Mouse (Mus musculus) embryonic facial prominence, embryonic 12.5 days (tissue): ENCODE measurements at regions not wholly inside any gene's neighbourhood (a gene's known extent, or its start where the extent isn't known, plus 50 kb on each side); places are given as distances from the start of the nearest gene placed in this dataset.
A peak's percentile ranks its signal among the peaks of the same experiment; 100 is the strongest.
"Not testable (repeated sequence)": the region's sequence is repeated elsewhere in the genome, so short reads cannot be mapped to it uniquely, and the experiment has no call there.

Experiments used
- ATAC-seq: fragments of 200-750 bp; cut with Nextera tagmentation; 2 replicates; pipeline ENCODE4 v1.8.0; 2017; ENCODE audit not compliant: insufficient number of reproducible peaks, insufficient read depth, low FRiP score, low TSS enrichment
- H3K27ac ChIP-seq: fragments of 300-500 bp; sonication (generic); 2 replicates; pipeline ENCODE4 v1.5.1; 2016; ENCODE audit warnings: mild to moderate bottlenecking
- H3K27me3 ChIP-seq: fragments of 300-500 bp; sonication (generic); 2 replicates; pipeline ENCODE4 v1.6.1; 2016; ENCODE audit warnings: mild to moderate bottlenecking, moderate library complexity
- H3K36me3 ChIP-seq: fragments of 300-500 bp; sonication (generic); 2 replicates; pipeline ENCODE4 v1.6.1; 2016; ENCODE audit warnings: mild to moderate bottlenecking
- H3K4me1 ChIP-seq: fragments of 300-500 bp; sonication (generic); 2 replicates; pipeline ENCODE4 v1.6.1; 2016
- H3K4me2 ChIP-seq: fragments of 300-500 bp; sonication (generic); replicated peaks from 2 replicates; pipeline ENCODE4 v1.6.1; 2016; ENCODE audit warnings: mild to moderate bottlenecking, moderate library complexity
- H3K4me3 ChIP-seq: fragments of 300-500 bp; sonication (generic); 2 replicates; pipeline ENCODE4 v1.5.1; 2016; ENCODE audit warnings: mild to moderate bottlenecking
- H3K9ac ChIP-seq: fragments of 300-500 bp; sonication (generic); 2 replicates; pipeline ENCODE4 v1.6.1; 2016; ENCODE audit warnings: mild to moderate bottlenecking, moderate library complexity
- H3K9me3 ChIP-seq: fragments of 300-500 bp; sonication (generic); 2 replicates; pipeline ENCODE4 v1.6.1; 2016; ENCODE audit warnings: mild to moderate bottlenecking, moderate library complexity
- WGBS: fragments of 180-500 bp; shearing (Covaris S2); methylation state at CpG from one replicate; pipeline ENCODE4 v1.1.7; 2016; 5-methylcytosine and 5-hydroxymethylcytosine counted together

DNA sequence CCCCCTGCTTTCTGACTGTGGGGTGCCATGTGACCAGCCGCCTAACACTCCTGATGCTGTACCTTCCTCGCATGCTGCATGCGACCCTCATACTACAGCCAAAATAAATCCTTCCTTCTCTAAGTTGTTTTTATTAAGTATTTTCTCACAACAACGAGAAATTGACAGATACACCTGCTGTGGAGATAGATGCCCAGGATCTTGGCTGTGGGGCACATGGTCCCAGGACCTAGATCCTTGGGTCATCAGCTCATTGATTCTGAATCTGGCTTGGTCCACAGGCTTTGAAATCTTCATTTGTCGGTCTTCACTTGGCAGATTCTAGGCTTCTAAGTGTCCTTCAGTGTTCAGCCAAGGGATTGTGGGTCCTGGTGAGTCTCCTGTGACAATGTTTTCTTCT is 100.4 kb upstream of the Gm5148 start:
- H3K9me3 ChIP-seq, result no peaks in the 10 kb centered on the region
- no peak overlapping the region for H3K9ac ChIP-seq
- no peak overlapping the region for H3K4me2 ChIP-seq
- H3K4me1 ChIP-seq, result no peaks in the 10 kb centered on the region
- ATAC-seq, result no peak
- no peak overlapping the region for H3K27ac ChIP-seq
- no peaks in the 10 kb centered on the region for H3K36me3 ChIP-seq
- no peak overlapping the region for H3K4me3 ChIP-seq
- H3K27me3 ChIP-seq, result no peaks in the 10 kb centered on the region
- WGBS, result 90% methylated on average over 5 of the region's 5 CpGs

GRCm38 (mm10) chr3:37819503-37819902 is 95.2 kb upstream of the Gm5148 start:
- ATAC-seq, result no peak
- no peaks in the 10 kb centered on the region for H3K9me3 ChIP-seq
- H3K9ac ChIP-seq, result no peak overlapping the region
- H3K4me1 ChIP-seq, result no peaks in the 10 kb centered on the region
- no peak overlapping the region for H3K4me3 ChIP-seq
- no peak overlapping the region for H3K4me2 ChIP-seq
- H3K27ac ChIP-seq, result no peak overlapping the region
- no peaks in the 10 kb centered on the region for H3K36me3 ChIP-seq
- WGBS, result 84% methylated on average over 3 of the region's 3 CpGs
- no peaks in the 10 kb centered on the region for H3K27me3 ChIP-seq

- Histone ChIP-seq H3K4me2 (no peak overlapping the region), H3K27ac (no peak overlapping the region), H3K9ac (no peak overlapping the region), H3K4me3 (no peak overlapping the region), H3K4me1 (no peaks in the 10 kb centered on the region), H3K36me3 (no peaks in the 10 kb centered on the region), H3K9me3 (no peaks in the 10 kb centered on the region), H3K27me3 (no peaks in the 10 kb centered on the region)
- ATAC-seq, result no peak
- 70% methylated on average over 3 of the region's 3 CpGs for WGBS
Observed at GRCm38 (mm10) chr3:37817434-37817805, 93.1 kb upstream of the Gm5148 start.

- ATAC-seq, result no peak
- H3K9ac ChIP-seq, result no peak overlapping the region
Observed at GRCm38 (mm10) chr3:37816781-37817433, 92.6 kb upstream of the Gm5148 start.

GRCm38 (mm10) chr3:37815771-37816170 is 91.5 kb upstream of the Gm5148 start:
- no peaks in the 10 kb centered on the region for H3K27me3 ChIP-seq
- ATAC-seq, result no peak
- 87% methylated on average over 6 of the region's 6 CpGs for WGBS
- no peak overlapping the region for H3K27ac ChIP-seq
- H3K4me1 ChIP-seq, result no peaks in the 10 kb centered on the region
- no peaks in the 10 kb centered on the region for H3K9me3 ChIP-seq
- H3K4me2 ChIP-seq, result no peak overlapping the region
- H3K9ac ChIP-seq, result no peak overlapping the region
- H3K36me3 ChIP-seq, result no peaks in the 10 kb centered on the region
- H3K4me3 ChIP-seq, result no peak overlapping the region

More at GRCm38 (mm10) chr3:37816781-37817433, 92.6 kb upstream of the Gm5148 start:
- no peak overlapping the region for H3K4me3 ChIP-seq
- no peaks in the 10 kb centered on the region for H3K36me3 ChIP-seq
- no peaks in the 10 kb centered on the region for H3K4me1 ChIP-seq
- no peak overlapping the region for H3K4me2 ChIP-seq
- WGBS, result 61% methylated on average over 6 of the region's 6 CpGs
- H3K9me3 ChIP-seq, result no peaks in the 10 kb centered on the region
- H3K27me3 ChIP-seq, result no peaks in the 10 kb centered on the region
- no peak overlapping the region for H3K27ac ChIP-seq

GRCm38 (mm10) chr3:37812936-37813335 is 88.6 kb upstream of the Gm5148 start:
- H3K27ac ChIP-seq, result no peak overlapping the region
- no peak for ATAC-seq
- H3K4me3 ChIP-seq, result no peak overlapping the region
- no peaks in the 10 kb centered on the region for H3K4me1 ChIP-seq
- H3K4me2 ChIP-seq, result no peak overlapping the region
- no peak overlapping the region for H3K9ac ChIP-seq
- 80% methylated on average over 3 of the region's 3 CpGs for WGBS
- no peaks in the 10 kb centered on the region for H3K27me3 ChIP-seq
- H3K9me3 ChIP-seq, result no peaks in the 10 kb centered on the region
- H3K36me3 ChIP-seq, result no peaks in the 10 kb centered on the region

DNA sequence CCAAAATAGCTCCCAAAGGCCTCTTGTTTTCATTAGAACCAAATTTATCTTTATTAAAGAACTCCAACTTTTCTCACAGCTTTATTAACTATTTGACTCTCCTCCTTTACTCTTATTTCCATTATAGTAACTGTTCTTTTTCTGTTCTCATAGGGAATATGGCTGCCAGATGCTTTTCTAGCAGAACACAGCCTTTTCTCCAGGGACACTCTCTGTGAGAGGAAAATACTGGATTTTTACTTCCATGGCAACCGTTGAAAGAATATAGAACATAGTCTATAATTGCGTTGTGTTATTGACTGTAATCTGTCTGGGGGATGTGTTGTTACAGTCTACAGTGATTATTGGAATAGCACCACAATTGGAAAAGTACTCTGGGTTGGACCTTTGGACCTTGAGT is 87.1 kb upstream of the Gm5148 start:
- H3K4me2 ChIP-seq, result no peak overlapping the region
- WGBS, result 77% methylated on average over 2 of the region's 2 CpGs
- H3K9me3 ChIP-seq, result no peaks in the 10 kb centered on the region

DNA sequence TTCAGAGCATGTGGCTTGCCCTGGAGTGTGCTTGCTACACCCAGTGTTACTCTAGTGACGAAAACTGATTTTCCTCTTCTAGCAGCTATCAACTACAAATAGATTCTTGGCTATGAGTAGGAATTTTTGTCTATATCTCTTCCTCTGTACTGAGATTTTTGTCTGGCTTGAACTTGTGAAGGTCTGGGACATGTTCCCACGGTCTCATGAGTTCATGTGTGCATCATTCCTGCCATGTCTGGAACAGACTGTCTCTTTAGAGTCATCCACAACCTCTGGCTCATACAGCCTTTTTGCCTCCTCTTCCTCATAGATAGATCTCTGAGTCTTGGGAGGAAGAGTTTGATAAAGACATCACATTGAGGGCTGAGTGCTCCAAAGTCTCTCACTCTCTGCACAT is 86.5 kb upstream of the Gm5148 start:
- H3K36me3 ChIP-seq, result no peaks in the 10 kb centered on the region
- H3K27ac ChIP-seq, result no peak overlapping the region
- H3K27me3 ChIP-seq, result no peaks in the 10 kb centered on the region
- peaks cover 1% of the 10 kb centered on the region; the same call in 1 of the 2 replicates for H3K4me1 ChIP-seq
- 86% methylated on average over 2 of the region's 2 CpGs for WGBS
- H3K9ac ChIP-seq, result no peak overlapping the region
- ATAC-seq, result no peak
- H3K4me3 ChIP-seq, result no peak overlapping the region
- no peak overlapping the region for H3K4me2 ChIP-seq
- no peaks in the 10 kb centered on the region for H3K9me3 ChIP-seq

More for the DNA sequence above, 87.1 kb upstream of the Gm5148 start:
- Histone ChIP-seq H3K27me3 (no peaks in the 10 kb centered on the region), H3K27ac (no peak overlapping the region), H3K9ac (no peak overlapping the region), H3K4me3 (no peak overlapping the region), H3K4me1 (no peaks in the 10 kb centered on the region), H3K36me3 (no peaks in the 10 kb centered on the region)
- ATAC-seq, result no peak

DNA sequence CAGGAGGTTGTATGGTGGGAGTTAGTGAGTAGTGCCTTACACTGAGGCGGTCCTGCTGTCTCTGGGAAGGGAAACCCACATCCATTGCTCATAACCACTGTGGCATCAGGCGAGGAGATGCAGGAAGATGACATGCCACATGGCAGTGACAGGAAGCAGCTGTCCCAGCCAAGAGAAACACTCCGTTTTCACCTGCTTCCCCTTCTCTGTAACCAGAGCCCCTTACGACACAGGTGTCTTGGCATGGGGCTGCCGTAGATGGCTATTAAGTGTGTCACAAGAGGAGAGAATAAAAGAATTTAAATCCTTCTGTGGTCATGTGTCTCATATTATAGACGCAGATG is 81.5 kb upstream of the Gm5148 start:
- no peaks in the 10 kb centered on the region for H3K27me3 ChIP-seq
- no peaks in the 10 kb centered on the region for H3K9me3 ChIP-seq
- no peak overlapping the region for H3K4me2 ChIP-seq
- H3K9ac ChIP-seq, result no peak overlapping the region
- no peak overlapping the region for H3K4me3 ChIP-seq
- ATAC-seq, result peak; percentile 52; the same call in 1 of the 2 replicates
- WGBS, result 40% methylated on average over 6 of the region's 6 CpGs
- H3K4me1 ChIP-seq, result peaks cover 5% of the 10 kb centered on the region; the same call in 1 of the 2 replicates
- H3K27ac ChIP-seq, result no peak overlapping the region
- no peaks in the 10 kb centered on the region for H3K36me3 ChIP-seq

GRCm38 (mm10) chr3:37804941-37805804 is 80.9 kb upstream of the Gm5148 start:
- Histone ChIP-seq H3K9me3 (no peaks in the 10 kb centered on the region), H3K36me3 (no peaks in the 10 kb centered on the region), H3K27ac (no peak overlapping the region), H3K27me3 (no peaks in the 10 kb centered on the region), H3K4me3 (no peak overlapping the region), H3K9ac (no peak overlapping the region), H3K4me1 (peaks cover 5% of the 10 kb centered on the region; the same call in 1 of the 2 replicates), H3K4me2 (no peak overlapping the region)
- ATAC-seq, result no peak
- 73% methylated on average over 9 of the region's 9 CpGs for WGBS

- peaks cover 5% of the 10 kb centered on the region; the same call in 1 of the 2 replicates for H3K4me1 ChIP-seq
- no peak overlapping the region for H3K9ac ChIP-seq
- no peak overlapping the region for H3K4me2 ChIP-seq
- no peak overlapping the region for H3K27ac ChIP-seq
- H3K27me3 ChIP-seq, result no peaks in the 10 kb centered on the region
- no peak overlapping the region for H3K4me3 ChIP-seq
- no peaks in the 10 kb centered on the region for H3K36me3 ChIP-seq
- ATAC-seq, result no peak
- WGBS, result 67% methylated on average over 5 of the region's 5 CpGs
- no peaks in the 10 kb centered on the region for H3K9me3 ChIP-seq
Observed at GRCm38 (mm10) chr3:37804261-37804660, 80.0 kb upstream of the Gm5148 start.

GRCm38 (mm10) chr3:37803781-37804180 is 79.5 kb upstream of the Gm5148 start:
- H3K4me3 ChIP-seq, ATAC-seq, H3K4me2 ChIP-seq, H3K27ac ChIP-seq, H3K36me3 ChIP-seq, H3K4me1 ChIP-seq, H3K9me3 ChIP-seq, H3K27me3 ChIP-seq, H3K9ac ChIP-seq: not testable (repeated sequence)
- WGBS, result 93% methylated on average over 5 of the region's 5 CpGs
